Comparison of ENCODE assay signal across 10 mouse cellular contexts in genomic region chr4:9081701-9082562, GRCm38 (mm10).
DNase-seq lines count a peak whose midpoint lies in the region; ATAC-seq lines count a peak whose summit lies in the region.
"Had no signal": no experiment of that assay in that cellular context is flagged by ENCODE, and none has a peak within 500 bp of the region (broad histone marks: within the 10 kb centered on the region; RNA-seq: fewer than 3 reads in every experiment).

No protein-coding gene starts in this region.

- no peaks in the 10 kb centered on the region for H3K27me3 ChIP-seq in forebrain, embryonic 16.5 days (replicated peaks; ENCODE audit: control insufficient read depth, insufficient read depth, low read length)
- no peaks in the 10 kb centered on the region for H3K27me3 ChIP-seq in intestine, embryonic 15.5 days (replicated peaks)
- H3K27me3 ChIP-seq in midbrain, embryonic 16.5 days (ENCODE audit: control insufficient read depth, insufficient read depth, low read depth, low read length) = no peaks in the 10 kb centered on the region

- H3K4me1 ChIP-seq in forebrain, embryonic 16.5 days (replicated peaks; ENCODE audit: control insufficient read depth, insufficient read depth, low read length) = peaks cover 14% of the 10 kb centered on the region
- no peaks in the 10 kb centered on the region; the same call in none of the 2 replicates for H3K4me1 ChIP-seq in intestine, embryonic 15.5 days (replicated peaks)
- peaks cover 7% of the 10 kb centered on the region; the same call in 1 of the 2 replicates for H3K4me1 ChIP-seq in midbrain, embryonic 16.5 days (ENCODE audit: control insufficient read depth, insufficient read depth, low read length)

- H3K9me3 ChIP-seq in forebrain, embryonic 16.5 days (ENCODE audit: control insufficient read depth, low read length) = no peaks in the 10 kb centered on the region
- H3K9me3 ChIP-seq in intestine, embryonic 15.5 days = no peaks in the 10 kb centered on the region
- no peaks in the 10 kb centered on the region for H3K9me3 ChIP-seq in midbrain, embryonic 16.5 days (replicated peaks; ENCODE audit: control insufficient read depth, low read length, poor library complexity, severe bottlenecking)
- H3K9me3 ChIP-seq: G1E had no signal

- no peak overlapping the region for H3K27ac ChIP-seq in forebrain, embryonic 16.5 days (ENCODE audit: low read length)
- no peak overlapping the region for H3K27ac ChIP-seq in intestine, embryonic 15.5 days
- H3K27ac ChIP-seq in midbrain, embryonic 16.5 days (ENCODE audit: low read length) = no peak overlapping the region
- H3K27ac ChIP-seq: macrophage had no signal

- peak; percentile 22 to 43 for DNase-seq in layer of hippocampus, adult 8-10 months (ENCODE audit: low spot score in 2 of 2)
- no peak for DNase-seq in layer of hippocampus, adult 11-12 months (ENCODE audit: low spot score)
- DNase-seq in cerebellum, adult 18-20 months = peak; percentile 64 to 75
- no peak for DNase-seq in gastrocnemius, postnatal 14 days
- no peak for DNase-seq in thymus, postnatal 14 days

- ATAC-seq in forebrain, embryonic 16.5 days = peak; percentile 52; the same call in 1 of the 2 replicates
- ATAC-seq in intestine, embryonic 15.5 days = peak; percentile 76
- ATAC-seq in midbrain, embryonic 16.5 days = peak; percentile 85

- H3K4me3 ChIP-seq in forebrain, embryonic 16.5 days (replicated peaks; ENCODE audit: low read length) = no peak overlapping the region
- H3K4me3 ChIP-seq in intestine, embryonic 15.5 days (replicated peaks) = no peak overlapping the region
- no peak overlapping the region for H3K4me3 ChIP-seq in midbrain, embryonic 16.5 days (ENCODE audit: low read depth, low read length)

- no peak overlapping the region for H3K9ac ChIP-seq in forebrain, embryonic 16.5 days (replicated peaks; ENCODE audit: low read depth, low read length)
- H3K9ac ChIP-seq in intestine, embryonic 15.5 days = no peak overlapping the region
- no peak overlapping the region for H3K9ac ChIP-seq in midbrain, embryonic 16.5 days (ENCODE audit: low read depth, low read length)

- intact Hi-C loops in gastrocnemius, postnatal 14 days (cut with DNase I; ENCODE audit: low total_unique reads) = no loop called here

- no peak overlapping the region for H3K4me2 ChIP-seq in forebrain, embryonic 16.5 days (ENCODE audit: low read length)
- no peak overlapping the region for H3K4me2 ChIP-seq in intestine, embryonic 15.5 days (replicated peaks)
- no peak overlapping the region for H3K4me2 ChIP-seq in midbrain, embryonic 16.5 days (ENCODE audit: low read length)

- H3K36me3 ChIP-seq in forebrain, embryonic 16.5 days (ENCODE audit: control insufficient read depth, insufficient read depth) = no peaks in the 10 kb centered on the region
- no peaks in the 10 kb centered on the region for H3K36me3 ChIP-seq in intestine, embryonic 15.5 days
- H3K36me3 ChIP-seq in midbrain, embryonic 16.5 days (ENCODE audit: control insufficient read depth, insufficient read depth, low read length) = no peaks in the 10 kb centered on the region
- H3K36me3 ChIP-seq: G1E had no signal

- 48% methylated on average over 14 of the region's 14 CpGs for whole genome bisulfite sequencing in forebrain, embryonic 16.5 days
- 41% methylated on average over 14 of the region's 14 CpGs for WGBS in intestine, embryonic 15.5 days
- WGBS in midbrain, embryonic 16.5 days = 34% methylated on average over 14 of the region's 14 CpGs

Comparison
In these comparisons a context has a peak if more than half of its experiments do, and no peak if none do; other contexts are left out.
1. DNase-seq: peak in layer of hippocampus, adult 8-10 months (2 of 2) and cerebellum, adult 18-20 months (2 of 2); none in layer of hippocampus, adult 11-12 months (single experiment), gastrocnemius, postnatal 14 days (single experiment) and thymus, postnatal 14 days (single experiment).
2. Peak in every context shown above with its lines, with median percentiles within 50 percentile points of each other: ATAC-seq.